Mouse (Mus musculus) bone marrow, adult 2 months (tissue): ENCODE results near the gene Pnp.
"Not testable (repeated sequence)": the region's sequence is repeated elsewhere in the genome, so short reads cannot be mapped to it uniquely, and the experiment has no call there.

Experiments
- CTCF ChIP-seq: fragments of 200-500 bp; IDR thresholded peaks from 2 replicates; pipeline ENCODE4 v1.5.1; 2011; ENCODE audit warnings: low read length, control low read depth; ENCODE audit not compliant: control insufficient read depth, insufficient read depth
- POLR2A ChIP-seq: fragments of 200-500 bp; IDR thresholded peaks from 2 replicates; pipeline ENCODE4 v1.6.1; 2011; ENCODE audit warnings: low read depth, mild to moderate bottlenecking, control low read depth, low read length, borderline replicate concordance; ENCODE audit not compliant: control insufficient read depth

- TF ChIP-seq CTCF, POLR2A: not testable (repeated sequence)
Observed at GRCm38 (mm10) chr14:50973054-50973453, 42.2 kb downstream of the Pnp start.
